Mouse (Mus musculus): ENCODE measurements around the gene Foxd2.

Foxd2 gene

GRCm38 (mm10) chr4:114909602-114910484 is 1.2 kb upstream of the Foxd2 start:
- peak; percentile 43 for DNase-seq

GRCm38 (mm10) chr4:114907951-114908828 is 483 bp downstream of the Foxd2 start:
- DNase-seq = peak; percentile 46

- peak; percentile 18 for DNase-seq
These were observed 1.4 kb downstream of the Foxd2 start for GRCm38 (mm10) chr4:114907056-114907917.

- no peak for DNase-seq
These were observed 2.5 kb downstream of the Foxd2 start for GRCm38 (mm10) chr4:114905969-114906680.

DNA sequence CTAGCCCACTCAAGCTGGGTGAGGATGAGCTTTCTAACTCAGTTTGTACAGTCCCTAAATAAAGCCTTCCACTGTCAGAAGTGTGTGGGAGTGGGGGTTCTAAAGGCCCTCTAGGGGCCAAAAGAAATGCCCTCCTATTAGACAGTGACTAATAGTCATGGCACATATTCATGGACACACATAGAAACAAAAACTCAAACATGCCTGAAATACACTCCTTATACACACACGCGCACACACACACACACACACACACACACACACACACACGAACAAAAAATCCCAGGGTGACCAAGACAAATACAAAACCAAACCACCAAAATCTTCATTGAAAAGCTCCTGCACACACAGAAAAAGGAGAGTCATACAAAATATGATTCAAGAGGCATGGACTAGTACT is 3.2 kb downstream of the Foxd2 start:
- DNase-seq = no peak

DNA sequence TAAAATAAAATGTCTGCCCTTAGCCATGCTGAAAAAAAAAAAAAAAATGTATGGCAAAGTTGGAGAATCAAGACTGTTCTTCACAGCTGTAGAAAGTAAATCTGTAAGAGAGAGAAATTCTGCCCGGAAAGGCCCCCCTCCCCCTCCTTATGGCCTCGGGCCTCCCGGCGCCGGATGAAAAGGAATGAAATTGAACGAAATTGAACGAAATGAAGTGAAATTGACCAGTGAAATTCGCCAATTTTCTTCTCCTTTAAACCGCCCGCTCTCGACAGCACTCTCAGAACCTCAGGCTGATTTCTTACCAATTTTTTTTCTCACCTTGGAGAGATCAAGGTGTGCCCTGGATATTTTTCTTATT is 5.3 kb downstream of the Foxd2 start:
- DNase-seq = no peak

- peak; percentile 15 for DNase-seq
These were observed 5.8 kb downstream of the Foxd2 start for GRCm38 (mm10) chr4:114902641-114903421.

DNA sequence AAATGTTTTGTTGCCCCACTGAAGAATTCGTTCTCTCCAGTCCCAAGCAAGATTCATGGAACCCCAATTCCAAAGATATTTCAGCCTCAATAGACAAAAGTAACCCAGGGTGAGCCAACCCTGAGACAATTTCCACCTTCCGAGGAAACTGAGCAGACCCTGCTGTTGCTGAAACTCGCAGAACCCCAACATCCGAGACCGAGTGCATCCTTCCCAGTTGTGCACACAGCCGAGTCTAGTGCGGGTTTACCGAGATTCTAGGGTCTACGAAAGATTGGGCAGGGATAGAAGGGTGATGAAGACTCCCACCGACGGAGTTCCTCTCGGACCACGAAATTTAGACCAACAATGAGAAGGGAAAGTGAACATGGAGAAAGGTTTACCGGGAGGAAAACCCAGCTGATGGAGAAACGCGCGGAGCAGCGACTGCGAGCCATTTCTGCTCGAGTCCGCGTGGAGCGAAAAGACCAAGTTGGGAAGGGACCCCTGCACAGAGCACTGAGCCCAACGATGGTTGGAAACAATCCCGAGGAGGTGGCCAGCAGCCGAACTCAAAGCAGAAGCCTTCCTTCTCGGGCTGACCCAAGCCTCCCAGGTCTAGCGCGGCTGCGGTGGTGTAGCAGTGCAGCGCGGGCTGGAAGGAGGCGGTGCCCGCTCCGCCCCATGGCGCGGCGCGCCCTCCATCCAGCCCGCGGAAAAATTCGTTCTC is 6.9 kb downstream of the Foxd2 start:
- DNase-seq = peak; percentile 22

GRCm38 (mm10) chr4:114900866-114901642 is 7.6 kb downstream of the Foxd2 start:
- DNase-seq = no peak

- DNase-seq = no peak
These were observed 8.8 kb downstream of the Foxd2 start for GRCm38 (mm10) chr4:114899885-114900284.

GRCm38 (mm10) chr4:114897853-114898252 is 10.8 kb downstream of the Foxd2 start:
- peak; percentile 36 for DNase-seq

DNA sequence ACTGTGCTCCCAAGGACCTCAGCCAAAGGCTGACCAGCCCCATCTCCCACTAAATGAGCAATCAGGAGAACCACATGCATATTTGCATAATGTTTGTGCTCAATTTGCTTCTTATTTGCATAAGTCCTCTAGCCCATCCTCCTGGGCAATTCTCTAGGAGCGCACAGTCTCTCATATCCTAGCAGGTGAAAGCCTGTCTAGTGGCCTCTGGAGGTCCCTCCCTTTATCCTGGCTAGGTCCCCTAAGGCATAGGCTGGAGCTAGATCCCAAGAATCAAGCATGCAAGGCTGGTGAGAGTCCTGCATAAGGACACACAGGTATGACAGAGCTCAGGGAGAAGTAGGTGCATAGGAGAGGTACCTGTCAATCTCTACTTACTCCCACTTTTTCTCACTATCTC is 26.4 kb downstream of the Foxd2 start:
- no peak for DNase-seq

DNA sequence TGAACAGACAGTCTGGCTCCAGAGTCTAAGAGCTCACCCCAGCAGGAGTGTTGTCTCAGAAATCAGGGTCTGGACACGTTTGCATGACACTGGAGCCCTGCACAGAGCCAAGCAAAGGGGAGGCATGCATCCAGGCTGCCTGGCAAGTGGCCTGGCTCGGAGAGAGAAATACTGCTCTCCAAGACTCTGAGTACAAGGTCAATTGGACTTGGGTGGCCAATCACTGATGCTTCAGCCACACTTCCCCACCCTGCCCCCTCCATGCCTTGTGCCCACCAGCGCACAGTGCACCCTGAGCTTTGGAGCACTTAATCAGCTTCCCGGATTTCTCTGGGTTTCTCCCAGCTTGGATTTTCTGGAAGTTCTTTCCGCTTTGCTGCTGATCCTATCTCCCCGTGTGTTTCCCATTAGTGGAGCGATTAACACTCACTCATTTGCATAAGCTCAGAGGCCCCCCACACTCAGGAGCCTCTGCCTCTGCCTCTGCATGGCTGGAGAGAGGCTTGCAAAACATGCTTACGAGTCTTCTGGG is 32.2 kb downstream of the Foxd2 start:
- no peak for DNase-seq

GRCm38 (mm10) chr4:114869765-114870490 is 38.7 kb downstream of the Foxd2 start:
- DNase-seq = peak; percentile 5

DNA sequence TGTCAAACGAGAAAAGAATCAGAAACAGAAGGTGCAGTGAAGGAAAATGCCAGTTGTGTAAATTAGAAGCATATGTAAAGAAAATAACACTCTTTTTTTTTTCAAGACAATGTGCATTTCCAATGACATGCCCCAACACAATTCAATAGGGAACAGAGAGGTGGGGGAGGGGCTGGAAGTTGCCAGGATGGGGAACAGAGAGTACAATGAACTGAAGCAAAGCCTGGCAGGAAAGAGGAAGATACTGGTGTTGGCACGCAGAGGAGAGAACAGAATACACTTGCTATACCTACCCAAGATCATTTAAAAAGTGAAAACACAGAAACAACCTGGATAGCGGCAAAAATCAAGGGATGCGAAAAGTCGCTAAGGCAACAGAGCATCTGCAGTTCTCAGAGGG is 45.5 kb downstream of the Foxd2 start:
- no peak for DNase-seq

GRCm38 (mm10) chr4:114858426-114858825 is 50.2 kb downstream of the Foxd2 start:
- no peak for DNase-seq

Data from kidney, adult 18-20 months (tissue).